Mouse (Mus musculus): ENCODE data around the gene Nfib.

- TF ChIP-seq POLR2A (IDR thresholded peaks at IDR 0.05; ENCODE audit: borderline replicate concordance, extremely low read depth, insufficient read depth, insufficient read length, poor library complexity, severe bottlenecking) (no peak), CTCF (IDR thresholded peaks at IDR 0.05; ENCODE audit: borderline replicate concordance, extremely low read depth, insufficient read depth, insufficient read length) (no peak)
Observed at GRCm38 (mm10) chr4:82512335-82512734, 193.2 kb downstream of the Nfib start.
